Mouse (Mus musculus) inflammation-experienced regulatory T-cells, adult 6 months (primary cell): ENCODE measurements around the gene Dvl2. TPM values are rescaled to one million over a fixed set of nuclear protein-coding genes. Genes with fewer than 3 reads are reported as not detected.

Experiments used
- ATAC-seq: one replicate; pipeline ENCODE4 v1.8.0; 2017
- polyA plus RNA-seq, 3 experiments: library from polyadenylated mRNA; unstranded; fragments of 100-300 nt; shearing (Covaris generic); gene quantifications; one replicate each; pipeline ENCODE4 v1.2.1; 2017

Dvl2 gene
- polyA plus RNA-seq, 3 experiments from 2014 or later = 2.5 to 5.0 (median 4.9) TPM

DNA sequence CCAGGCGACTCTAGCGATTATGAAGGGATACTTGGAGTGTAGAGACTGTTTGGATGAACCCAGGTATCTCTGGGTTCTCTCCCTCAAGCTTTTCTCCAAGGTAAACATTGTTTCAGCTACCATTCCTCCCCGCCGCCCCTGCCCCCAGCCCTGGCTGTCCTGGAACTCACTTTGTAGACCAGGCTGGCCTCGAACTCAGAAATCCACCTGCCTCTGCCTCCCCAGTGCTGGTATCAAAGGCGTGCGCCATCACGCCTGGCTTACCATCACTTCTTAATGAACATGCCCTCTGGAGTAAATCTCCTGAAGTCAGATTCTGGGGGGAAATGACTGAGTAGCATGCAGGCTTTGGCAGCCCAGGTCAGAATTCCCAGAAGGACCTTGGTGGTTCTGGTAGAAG, 18.2 kb upstream of the Dvl2 start, which contains the start of gene Elp5:
TSS of gene Elp5 (minus strand) at position 293 of the 400 bp plus-strand sequence.
- ATAC-seq = no peak

GRCm38 (mm10) chr11:69982877-69983276, 17.5 kb upstream of the Dvl2 start:
- no peak for ATAC-seq

GRCm38 (mm10) chr11:69983377-69983776, 17.0 kb upstream of the Dvl2 start:
- ATAC-seq = no peak

GRCm38 (mm10) chr11:69984431-69984830, 16.0 kb upstream of the Dvl2 start:
- ATAC-seq = no peak

DNA sequence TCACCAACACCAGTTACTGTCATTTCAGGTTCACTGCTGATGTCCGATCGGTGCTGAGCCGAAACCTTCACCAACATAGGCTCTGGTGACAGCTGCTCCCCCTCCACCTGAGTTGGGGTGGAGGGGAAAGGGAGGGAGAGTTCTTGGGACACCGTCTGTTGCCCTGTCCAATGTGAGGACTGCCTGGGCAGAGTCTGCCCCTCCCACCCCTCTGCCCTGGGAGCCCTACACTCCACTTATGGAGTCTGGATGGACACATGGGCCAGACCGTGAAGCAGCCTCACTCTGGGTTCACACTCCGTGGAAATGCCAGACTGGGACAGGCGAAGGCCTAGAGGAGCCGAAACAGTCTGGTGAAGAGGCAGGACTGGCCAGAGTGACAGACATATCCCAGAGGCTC, 10.4 kb upstream of the Dvl2 start:
- ATAC-seq = no peak

- ATAC-seq = peak; percentile 72
These were observed 9.3 kb upstream of the Dvl2 start, which contains the start of gene Gabarap for GRCm38 (mm10) chr11:69990850-69991691. TSS of gene Gabarap (plus strand) at chr11:69991143.

DNA sequence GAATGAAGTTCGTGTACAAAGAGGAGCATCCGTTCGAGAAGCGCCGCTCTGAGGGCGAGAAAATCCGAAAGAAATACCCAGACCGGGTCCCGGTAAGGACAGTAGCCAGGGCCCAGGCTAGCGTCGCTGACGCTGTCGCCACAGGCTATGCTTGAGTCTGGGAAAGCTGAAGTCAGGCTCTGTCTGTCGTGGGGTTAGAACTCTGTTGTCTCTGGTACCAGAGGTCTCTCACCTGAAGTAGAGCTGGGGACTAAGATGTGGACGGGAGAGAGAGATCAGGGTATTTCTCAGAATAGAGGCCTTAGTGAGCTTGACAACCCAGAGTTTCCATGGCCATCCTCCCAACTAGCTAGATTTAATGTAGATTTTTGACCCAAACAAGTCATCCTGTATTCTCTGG, 8.7 kb upstream of the Dvl2 start:
- no peak for ATAC-seq

- ATAC-seq = no peak
These were observed 8.0 kb upstream of the Dvl2 start for GRCm38 (mm10) chr11:69992396-69992795.

DNA sequence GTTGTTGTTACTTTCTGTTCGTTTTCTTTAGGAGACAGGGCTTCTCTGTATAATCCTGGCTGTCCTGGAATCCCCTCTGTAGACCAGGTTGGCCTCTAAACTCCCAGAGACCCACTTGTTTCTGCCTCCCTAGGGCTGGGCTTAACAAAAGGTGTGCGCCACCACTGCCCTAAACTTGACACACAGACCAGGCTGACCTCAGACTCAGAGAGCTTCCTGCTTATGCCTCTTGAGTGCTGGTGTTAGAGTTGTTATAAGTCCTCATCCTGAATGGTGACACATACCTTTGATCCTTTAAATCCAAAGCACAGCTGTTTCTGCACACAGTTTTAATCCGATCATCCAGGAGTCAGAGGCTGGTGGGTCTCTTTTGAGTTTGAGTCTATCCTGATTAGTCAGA, 7.5 kb upstream of the Dvl2 start:
- no peak for ATAC-seq

DNA sequence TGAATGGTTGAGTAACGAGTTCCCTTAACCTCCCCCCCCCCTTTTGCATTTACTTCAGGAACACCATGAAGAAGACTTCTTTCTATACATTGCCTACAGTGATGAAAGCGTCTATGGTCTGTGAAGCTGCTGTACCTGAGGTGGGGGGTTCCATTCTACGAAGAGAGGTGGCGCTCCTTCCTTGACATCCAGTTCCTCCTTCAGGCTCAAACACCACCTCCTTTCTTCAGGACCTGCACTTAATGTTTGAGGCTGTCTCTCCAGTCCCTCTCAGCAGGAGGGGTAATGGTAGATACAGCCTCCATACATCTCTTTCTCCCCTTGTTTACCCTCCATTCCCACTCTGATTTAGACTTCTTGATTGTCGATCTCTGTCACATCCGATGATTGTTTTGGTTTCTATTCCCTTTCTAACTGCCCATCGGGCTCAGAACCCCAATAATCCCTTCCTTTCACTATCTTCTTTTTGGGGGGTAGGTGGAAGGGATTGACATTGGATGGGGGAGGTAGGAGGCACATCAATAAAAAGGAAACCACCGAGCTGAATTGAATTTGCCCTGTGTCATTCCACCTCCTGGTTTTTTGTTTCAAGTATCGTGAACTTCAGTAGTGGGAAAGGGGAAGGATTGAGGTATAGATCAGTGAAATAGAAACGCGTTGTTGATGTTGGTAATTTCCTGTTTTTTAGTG, 5.8 kb upstream of the Dvl2 start:
- ATAC-seq = no peak

- ATAC-seq = peak; percentile 70
These were observed 4.9 kb upstream of the Dvl2 start, which contains the start of gene Phf23 for GRCm38 (mm10) chr11:69995391-69995960. TSS of gene Phf23 (plus strand) at chr11:69995777.

GRCm38 (mm10) chr11:69996161-69997061, 4.0 kb upstream of the Dvl2 start:
- ATAC-seq = no peak

DNA sequence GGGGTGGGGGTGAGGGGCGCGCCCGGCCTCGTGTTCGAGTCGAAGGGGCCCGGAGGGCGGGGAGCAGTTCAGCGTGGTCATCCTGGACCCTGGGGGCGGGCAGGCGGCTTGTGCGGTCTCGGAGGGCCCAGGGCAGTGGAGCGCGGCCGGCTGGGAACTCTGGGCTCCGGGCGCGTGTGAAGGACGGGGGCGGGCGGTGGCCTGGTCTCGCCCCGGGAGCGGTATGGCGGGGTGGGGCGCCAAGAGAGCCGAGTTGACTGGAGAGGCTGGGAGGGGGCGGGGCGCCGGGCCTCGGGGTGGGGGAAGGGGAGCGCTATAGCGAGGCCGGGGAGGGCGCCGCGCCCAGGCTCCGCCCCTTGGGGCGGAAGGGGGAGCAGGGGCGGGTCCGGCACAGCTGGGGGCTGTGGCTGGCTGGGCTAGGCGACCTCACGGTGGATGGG, 3.3 kb upstream of the Dvl2 start:
- no peak for ATAC-seq

GRCm38 (mm10) chr11:69998567-69999491, 1.6 kb upstream of the Dvl2 start:
- ATAC-seq = no peak

DNA sequence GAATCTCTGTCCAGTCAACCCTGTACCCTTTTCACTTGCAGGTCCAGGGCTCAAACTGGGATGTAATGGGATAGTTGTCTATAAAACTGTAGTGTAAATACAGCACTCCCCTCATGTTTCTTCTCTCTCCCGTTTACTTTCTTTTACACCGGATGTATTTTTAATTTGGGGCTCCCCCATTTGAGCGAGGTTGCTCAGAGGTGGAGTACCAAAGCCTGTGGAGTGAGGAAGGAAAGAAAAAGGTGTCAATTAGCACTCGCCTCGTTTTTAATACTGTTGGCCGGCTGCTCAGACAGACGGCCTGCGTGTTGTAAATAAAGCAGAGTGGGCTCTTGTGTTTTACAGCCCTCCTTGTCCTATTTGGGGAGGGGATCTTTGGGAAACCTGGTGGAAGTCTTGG, 729 bp upstream of the Dvl2 start:
- ATAC-seq = no peak

DNA sequence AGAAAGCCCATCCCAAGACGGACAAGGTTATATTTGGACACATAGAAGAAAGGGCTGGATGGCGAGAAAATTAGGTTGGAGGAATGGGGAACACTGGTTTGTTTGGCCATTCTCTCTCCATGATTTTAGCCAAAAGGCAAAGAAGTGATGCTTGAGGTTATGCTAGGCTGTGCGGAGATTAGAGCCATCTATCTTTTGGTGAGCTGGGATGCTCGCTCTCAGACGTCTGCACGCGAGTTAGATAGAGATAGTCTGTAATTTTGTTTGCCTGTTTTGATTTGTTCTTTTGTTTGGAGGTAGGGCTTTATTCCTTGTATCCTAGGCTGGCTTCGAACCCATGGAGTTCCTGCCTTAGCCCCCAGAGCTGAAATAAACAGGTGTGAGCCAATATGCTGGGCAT, 764 bp downstream of the Dvl2 start:
- no peak for ATAC-seq

- no peak for ATAC-seq
These were observed 1.5 kb downstream of the Dvl2 start for GRCm38 (mm10) chr11:70001865-70002264.

- no peak for ATAC-seq
These were observed 2.1 kb downstream of the Dvl2 start for GRCm38 (mm10) chr11:70002471-70002870.

DNA sequence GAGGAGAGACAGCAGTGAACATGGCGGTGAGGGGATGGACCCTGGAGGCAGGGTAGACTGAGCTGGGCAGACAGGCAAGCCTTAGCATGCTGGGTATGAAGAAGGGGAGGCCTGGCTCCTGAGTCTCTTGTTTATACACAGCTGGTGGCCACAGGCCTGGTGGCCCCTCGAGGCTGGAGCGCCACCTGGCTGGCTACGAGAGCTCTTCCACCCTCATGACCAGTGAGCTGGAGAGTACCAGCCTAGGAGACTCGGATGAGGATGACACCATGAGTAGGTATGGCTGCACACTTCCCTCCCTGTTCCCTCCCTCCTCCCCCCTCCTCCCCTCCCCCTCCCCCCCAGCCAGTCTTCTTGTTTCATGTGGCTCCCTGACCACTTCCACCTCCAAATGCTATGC, 5.1 kb downstream of the Dvl2 start:
- peak; percentile 43 for ATAC-seq

DNA sequence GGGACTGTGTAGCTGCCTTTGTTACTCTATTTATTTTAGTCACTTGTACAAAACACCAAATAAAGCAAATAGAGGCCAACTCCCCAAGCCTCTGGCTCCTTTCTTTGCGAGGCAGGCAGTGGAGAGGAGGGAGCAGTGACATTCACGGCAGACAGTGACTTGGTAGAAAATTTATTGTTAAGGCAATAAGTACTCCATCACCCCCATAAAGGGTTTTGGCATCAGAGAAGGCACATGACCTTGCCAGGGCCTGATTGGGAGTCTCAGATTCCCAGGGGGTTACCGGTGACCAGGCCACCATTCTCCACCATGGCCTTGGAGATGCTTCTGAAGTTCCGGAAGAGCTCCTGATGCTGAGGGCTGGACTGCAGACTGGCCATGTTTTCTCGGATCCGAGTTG, 9.6 kb downstream of the Dvl2 start:
- ATAC-seq = no peak

- ATAC-seq = no peak
These were observed 10.2 kb downstream of the Dvl2 start for GRCm38 (mm10) chr11:70010548-70010947.
